Mouse (Mus musculus): ENCODE data around the gene Pde4b.

- TF ChIP-seq CTCF (IDR thresholded peaks at IDR 0.05; ENCODE audit: borderline replicate concordance, insufficient read depth, low read length) = no peak
- TF ChIP-seq POLR2A (IDR thresholded peaks at IDR 0.05; ENCODE audit: low read depth, low read length) = no peak
Measured at GRCm38 (mm10) chr4:102531729-102532128, 444.4 kb downstream of the Pde4b start.
